Mouse (Mus musculus): Measurements from ENCODE around the gene Gm20388. TPM values are rescaled to one million over a fixed set of nuclear protein-coding genes. Genes with fewer than 3 reads are reported as not detected.

The Gm20388 gene
- polyA plus RNA-seq, 1 experiment, result 28.1 TPM

GRCm38 (mm10) chr8:122167204-122167860 lies 2256.7 kb downstream of the Gm20388 start:
- Histone ChIP-seq H3K9ac (ENCODE audit: low read depth, poor library complexity, severe bottlenecking) (no peak overlapping the region), H3K9me3 (replicated peaks; ENCODE audit: control insufficient read depth, insufficient read depth, low read length, poor library complexity, severe bottlenecking) (no peaks in the 10 kb centered on the region), H3K4me3 (ENCODE audit: low read depth, low read length) (no peak overlapping the region), H3K4me1 (ENCODE audit: control insufficient read depth, insufficient read depth, low read length) (no peaks in the 10 kb centered on the region), H3K36me3 (ENCODE audit: control insufficient read depth, insufficient read depth, low read length, poor library complexity, severe bottlenecking) (no peaks in the 10 kb centered on the region), H3K27ac (ENCODE audit: insufficient read depth, low read length) (no peak overlapping the region), H3K27me3 (ENCODE audit: control insufficient read depth, insufficient read depth, low read length, poor library complexity, severe bottlenecking) (no peaks in the 10 kb centered on the region)
- TF ChIP-seq CTCF (IDR thresholded peaks at IDR 0.05; ENCODE audit: low read depth, low read length) (no peak), EP300 (IDR thresholded peaks at IDR 0.05; ENCODE audit: insufficient read depth, low read depth, low read length) (no peak), POLR2A (IDR thresholded peaks at IDR 0.05; ENCODE audit: insufficient read depth, low read length) (no peak)

GRCm38 (mm10) chr8:122169446-122169845 lies 2258.8 kb downstream of the Gm20388 start:
- no peak for TF ChIP-seq CTCF (IDR thresholded peaks at IDR 0.05; ENCODE audit: low read depth, low read length)
- TF ChIP-seq EP300 (IDR thresholded peaks at IDR 0.05; ENCODE audit: insufficient read depth, low read depth, low read length), result no peak
- no peak for TF ChIP-seq POLR2A (IDR thresholded peaks at IDR 0.05; ENCODE audit: insufficient read depth, low read length)
- H3K27me3 ChIP-seq (ENCODE audit: control insufficient read depth, insufficient read depth, low read length, poor library complexity, severe bottlenecking), result no peaks in the 10 kb centered on the region
- H3K36me3 ChIP-seq (ENCODE audit: control insufficient read depth, insufficient read depth, low read length, poor library complexity, severe bottlenecking), result no peaks in the 10 kb centered on the region
- no peaks in the 10 kb centered on the region for H3K9me3 ChIP-seq (replicated peaks; ENCODE audit: control insufficient read depth, insufficient read depth, low read length, poor library complexity, severe bottlenecking)
- no peak overlapping the region for H3K27ac ChIP-seq (ENCODE audit: insufficient read depth, low read length)
- peaks cover 4% of the 10 kb centered on the region for H3K4me1 ChIP-seq (ENCODE audit: control insufficient read depth, insufficient read depth, low read length)
- no peak overlapping the region for H3K9ac ChIP-seq (ENCODE audit: low read depth, poor library complexity, severe bottlenecking)
- H3K4me3 ChIP-seq (ENCODE audit: low read depth, low read length), result no peak overlapping the region

- H3K9ac ChIP-seq (ENCODE audit: low read depth, poor library complexity, severe bottlenecking), result no peak overlapping the region
- H3K9me3 ChIP-seq (replicated peaks; ENCODE audit: control insufficient read depth, insufficient read depth, low read length, poor library complexity, severe bottlenecking), result no peaks in the 10 kb centered on the region
- TF ChIP-seq CTCF (IDR thresholded peaks at IDR 0.05; ENCODE audit: low read depth, low read length), result no peak
- TF ChIP-seq EP300 (IDR thresholded peaks at IDR 0.05; ENCODE audit: insufficient read depth, low read depth, low read length), result no peak
- TF ChIP-seq POLR2A (IDR thresholded peaks at IDR 0.05; ENCODE audit: insufficient read depth, low read length), result no peak
- H3K36me3 ChIP-seq (ENCODE audit: control insufficient read depth, insufficient read depth, low read length, poor library complexity, severe bottlenecking), result no peaks in the 10 kb centered on the region
- no peaks in the 10 kb centered on the region for H3K27me3 ChIP-seq (ENCODE audit: control insufficient read depth, insufficient read depth, low read length, poor library complexity, severe bottlenecking)
- peaks cover 7% of the 10 kb centered on the region for H3K4me1 ChIP-seq (ENCODE audit: control insufficient read depth, insufficient read depth, low read length)
- H3K4me3 ChIP-seq (ENCODE audit: low read depth, low read length), result no peak overlapping the region
- H3K27ac ChIP-seq (ENCODE audit: insufficient read depth, low read length), result no peak overlapping the region
These were observed 2261.2 kb downstream of the Gm20388 start for GRCm38 (mm10) chr8:122171823-122172222.

DNA sequence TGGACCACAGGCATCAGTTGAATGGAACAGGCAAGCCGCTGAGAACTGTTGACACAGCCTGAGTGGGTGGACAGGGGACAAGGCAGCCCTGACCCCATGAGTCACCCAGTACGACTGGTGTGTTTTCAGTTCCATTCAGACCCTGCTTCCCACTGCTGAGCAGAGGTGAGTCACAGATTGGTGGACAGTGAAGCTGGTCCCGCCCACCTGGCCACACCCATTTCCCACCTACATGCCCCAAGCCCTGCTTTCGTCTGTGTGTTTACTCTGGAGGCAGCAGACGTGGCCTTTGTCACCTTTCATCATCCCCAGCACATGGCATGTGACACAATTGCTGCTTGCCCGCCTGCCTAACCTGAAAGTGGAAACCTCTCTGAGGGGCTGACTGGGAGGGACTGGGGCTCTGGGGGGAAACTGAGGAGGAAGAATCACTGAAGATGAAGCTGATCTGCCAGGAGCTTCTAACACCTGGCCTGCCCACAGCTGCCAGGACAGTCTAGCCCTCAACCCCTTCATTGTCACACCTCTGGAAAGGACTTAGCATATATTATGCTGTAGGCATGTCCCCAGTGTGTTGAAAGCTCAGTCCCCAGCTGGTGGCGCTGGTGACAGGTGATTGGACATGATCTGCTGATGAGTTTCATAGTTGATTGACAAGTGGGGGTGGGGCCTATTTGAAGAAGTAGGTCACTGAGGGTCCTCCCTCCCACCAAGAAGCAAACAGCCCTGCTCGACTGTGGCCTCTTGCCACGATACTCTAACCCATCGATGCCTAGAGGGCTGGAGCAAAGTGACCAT lies 2263.7 kb downstream of the Gm20388 start:
- TF ChIP-seq CTCF (IDR thresholded peaks at IDR 0.05; ENCODE audit: low read depth, low read length) (peak; percentile 31), POLR2A (IDR thresholded peaks at IDR 0.05; ENCODE audit: insufficient read depth, low read length) (no peak)
- Histone ChIP-seq H3K9ac (ENCODE audit: low read depth, poor library complexity, severe bottlenecking) (no peak overlapping the region), H3K9me3 (replicated peaks; ENCODE audit: control insufficient read depth, insufficient read depth, low read length, poor library complexity, severe bottlenecking) (no peaks in the 10 kb centered on the region), H3K27me3 (ENCODE audit: control insufficient read depth, insufficient read depth, low read length, poor library complexity, severe bottlenecking) (no peaks in the 10 kb centered on the region), H3K27ac (ENCODE audit: insufficient read depth, low read length) (no peak overlapping the region), H3K36me3 (ENCODE audit: control insufficient read depth, insufficient read depth, low read length, poor library complexity, severe bottlenecking) (no peaks in the 10 kb centered on the region), H3K4me3 (ENCODE audit: low read depth, low read length) (no peak overlapping the region), H3K4me1 (ENCODE audit: control insufficient read depth, insufficient read depth, low read length) (peaks cover 15% of the 10 kb centered on the region)

GRCm38 (mm10) chr8:122178392-122178890 lies 2267.8 kb downstream of the Gm20388 start:
- TF ChIP-seq EP300 (IDR thresholded peaks at IDR 0.05; ENCODE audit: insufficient read depth, low read depth, low read length), result no peak

DNA sequence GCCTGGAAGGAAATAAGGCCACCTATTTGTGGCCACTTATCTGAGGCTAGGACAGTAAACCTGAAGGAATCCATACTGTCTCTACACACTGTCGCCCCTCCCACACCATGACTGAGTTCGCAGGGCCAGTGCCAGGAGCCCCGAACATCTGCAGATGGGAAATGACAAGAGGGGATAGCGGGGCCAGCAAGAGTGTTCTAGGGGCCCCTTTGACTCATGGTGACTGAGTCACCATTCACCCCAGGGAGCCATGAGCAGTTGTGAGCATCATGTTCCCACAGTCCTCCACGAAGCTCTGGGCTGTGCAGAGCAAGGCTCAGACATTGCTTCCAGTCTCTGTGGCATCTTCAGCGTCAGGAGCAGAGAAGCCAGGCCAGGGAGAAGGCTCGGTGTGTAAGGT lies 2268.7 kb downstream of the Gm20388 start:
- H3K9ac ChIP-seq (ENCODE audit: low read depth, poor library complexity, severe bottlenecking), result no peak overlapping the region
- no peaks in the 10 kb centered on the region for H3K36me3 ChIP-seq (ENCODE audit: control insufficient read depth, insufficient read depth, low read length, poor library complexity, severe bottlenecking)
- no peak overlapping the region for H3K4me3 ChIP-seq (ENCODE audit: low read depth, low read length)
- no peak for TF ChIP-seq POLR2A (IDR thresholded peaks at IDR 0.05; ENCODE audit: insufficient read depth, low read length)
- no peak for TF ChIP-seq CTCF (IDR thresholded peaks at IDR 0.05; ENCODE audit: low read depth, low read length)
- TF ChIP-seq EP300 (IDR thresholded peaks at IDR 0.05; ENCODE audit: insufficient read depth, low read depth, low read length), result no peak
- H3K27me3 ChIP-seq (ENCODE audit: control insufficient read depth, insufficient read depth, low read length, poor library complexity, severe bottlenecking), result no peaks in the 10 kb centered on the region
- peaks cover 11% of the 10 kb centered on the region for H3K4me1 ChIP-seq (ENCODE audit: control insufficient read depth, insufficient read depth, low read length)
- H3K27ac ChIP-seq (ENCODE audit: insufficient read depth, low read length), result no peak overlapping the region
- no peaks in the 10 kb centered on the region for H3K9me3 ChIP-seq (replicated peaks; ENCODE audit: control insufficient read depth, insufficient read depth, low read length, poor library complexity, severe bottlenecking)

More at GRCm38 (mm10) chr8:122178392-122178890, 2267.8 kb downstream of the Gm20388 start:
- peaks cover 15% of the 10 kb centered on the region for H3K4me1 ChIP-seq (ENCODE audit: control insufficient read depth, insufficient read depth, low read length)
- no peak overlapping the region for H3K27ac ChIP-seq (ENCODE audit: insufficient read depth, low read length)
- no peaks in the 10 kb centered on the region for H3K36me3 ChIP-seq (ENCODE audit: control insufficient read depth, insufficient read depth, low read length, poor library complexity, severe bottlenecking)
- no peak overlapping the region for H3K4me3 ChIP-seq (ENCODE audit: low read depth, low read length)
- H3K27me3 ChIP-seq (ENCODE audit: control insufficient read depth, insufficient read depth, low read length, poor library complexity, severe bottlenecking), result no peaks in the 10 kb centered on the region
- no peak overlapping the region for H3K9ac ChIP-seq (ENCODE audit: low read depth, poor library complexity, severe bottlenecking)
- no peaks in the 10 kb centered on the region for H3K9me3 ChIP-seq (replicated peaks; ENCODE audit: control insufficient read depth, insufficient read depth, low read length, poor library complexity, severe bottlenecking)

Measured in ES-Bruce4 (cell line).